Mouse (Mus musculus): ENCODE results near the gene Csf3.
A peak's percentile ranks its signal among the peaks of the same experiment; 100 is the strongest.
"Not testable (repeated sequence)": the region's sequence is repeated elsewhere in the genome, so short reads cannot be mapped to it uniquely, and the experiment has no call there.

Gene Csf3

DNA sequence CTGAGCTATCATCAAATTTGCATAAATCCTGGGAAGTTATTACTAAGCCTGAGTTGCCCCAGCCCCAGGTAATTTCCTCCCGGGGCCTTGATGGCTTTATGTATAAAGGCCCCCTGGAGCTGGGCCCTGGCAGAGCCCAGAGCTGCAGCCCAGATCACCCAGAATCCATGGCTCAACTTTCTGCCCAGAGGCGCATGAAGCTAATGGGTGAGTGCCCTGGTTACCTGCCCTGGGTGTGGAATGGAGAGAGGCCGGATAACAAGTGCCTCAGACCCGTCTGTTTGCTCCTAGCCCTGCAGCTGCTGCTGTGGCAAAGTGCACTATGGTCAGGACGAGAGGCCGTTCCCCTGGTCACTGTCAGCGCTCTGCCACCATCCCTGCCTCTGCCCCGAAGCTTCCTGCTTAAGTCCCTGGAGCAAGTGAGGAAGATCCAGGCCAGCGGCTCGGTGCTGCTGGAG, at the start of gene Csf3:
Gene Csf3 (plus strand): TSS at position 51 of the 458 bp plus-strand sequence.
- no peak for DNase-seq (ENCODE audit: low spot score)

DNA sequence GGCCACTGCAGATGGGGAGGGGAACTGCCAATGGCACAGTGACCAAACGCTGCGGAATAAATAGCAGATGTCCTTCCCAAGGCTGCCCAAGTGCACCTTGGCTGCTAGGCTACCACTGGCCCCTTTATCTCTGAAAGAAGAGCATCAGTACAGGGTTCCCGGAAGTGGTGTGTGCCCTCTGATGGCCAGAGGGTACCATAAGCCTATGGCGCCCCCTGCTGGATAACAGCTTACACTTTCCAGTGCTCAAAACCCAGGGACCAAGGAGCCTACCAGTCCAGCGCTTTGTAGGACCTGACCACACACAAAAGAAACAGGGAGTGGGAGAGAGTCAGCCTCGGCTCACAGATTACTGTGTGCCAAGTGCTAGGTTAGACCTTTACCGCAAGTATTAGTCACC, 46.0 kb upstream of the Csf3 start:
- peak; percentile 26 for DNase-seq (ENCODE audit: low spot score)

DNA sequence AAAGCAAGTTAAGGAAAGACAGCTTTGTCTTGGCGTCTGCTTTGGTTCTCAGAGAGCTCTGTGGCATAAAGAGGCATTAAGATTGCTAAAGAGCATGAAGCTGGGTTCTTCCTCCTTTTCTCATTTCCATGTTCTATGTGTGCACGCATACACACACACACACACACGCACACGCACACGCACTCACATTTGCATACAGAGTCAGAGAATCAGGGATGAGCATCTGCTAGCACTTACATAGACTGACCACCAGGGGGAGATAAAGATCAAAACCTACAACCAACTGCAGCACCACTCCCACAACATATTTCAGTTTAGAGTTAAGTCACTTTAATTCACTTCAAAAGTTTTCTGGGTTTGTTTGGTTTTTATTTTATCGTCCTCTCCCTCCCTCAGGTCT, 40.5 kb upstream of the Csf3 start:
- peak; percentile 67 for DNase-seq (ENCODE audit: low spot score)

GRCm38 (mm10) chr11:98664091-98664490, 37.0 kb upstream of the Csf3 start, which contains the start of gene Gsdma:
Gsdma (plus strand) TSS chr11:98664351.
- no peak for DNase-seq (ENCODE audit: low spot score)

GRCm38 (mm10) chr11:98668984-98669383, 32.1 kb upstream of the Csf3 start:
- no peak for DNase-seq (ENCODE audit: low spot score)

DNA sequence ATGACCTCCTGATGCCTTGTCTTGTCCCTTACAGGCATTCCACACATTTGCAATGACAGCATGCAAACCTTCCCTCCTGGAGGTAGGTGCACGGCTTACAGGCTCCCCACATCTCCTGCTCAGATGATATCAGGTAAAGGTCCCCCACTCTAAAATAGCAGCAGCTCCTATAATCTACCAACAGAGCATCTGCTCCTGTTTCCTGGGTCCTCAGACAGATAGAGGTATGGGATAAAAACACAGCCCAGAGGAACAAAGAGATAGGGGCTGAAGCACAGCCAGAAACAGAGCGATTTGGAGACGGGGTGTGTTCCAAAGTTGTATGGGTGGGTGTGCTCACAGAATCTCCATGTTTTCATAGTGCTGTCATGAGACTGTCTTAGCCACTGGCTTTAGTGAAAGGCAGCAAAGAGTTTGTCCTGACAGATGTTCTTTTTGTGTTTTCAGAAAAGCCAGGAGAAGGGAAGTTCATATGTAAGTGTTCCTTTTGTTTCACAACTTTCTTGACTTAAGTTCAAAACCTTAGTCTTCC, 29.7 kb upstream of the Csf3 start:
- no peak for DNase-seq (ENCODE audit: low spot score)

GRCm38 (mm10) chr11:98671857-98672256, 29.2 kb upstream of the Csf3 start:
- peak; percentile 49 for DNase-seq (ENCODE audit: low spot score)

DNA sequence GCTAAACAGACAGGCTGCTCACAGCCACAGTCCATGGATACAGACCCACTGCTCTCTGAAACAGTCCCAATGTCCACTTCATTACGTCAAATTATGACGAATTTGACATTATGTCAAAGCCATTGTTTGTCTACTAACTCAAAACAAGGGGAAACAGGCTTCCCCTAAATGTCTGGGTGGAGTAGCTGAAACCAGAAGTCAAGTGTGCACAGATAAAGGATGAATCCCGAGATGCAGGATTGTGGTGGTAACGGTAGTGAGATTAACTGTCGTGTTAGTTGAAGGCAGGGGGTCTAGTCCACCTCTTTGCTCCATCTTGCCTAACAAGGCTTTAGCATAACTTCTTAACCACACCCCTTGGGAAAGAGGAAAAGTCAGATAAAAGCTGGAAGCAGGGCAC, 28.6 kb upstream of the Csf3 start:
- DNase-seq (ENCODE audit: low spot score): no peak

GRCm38 (mm10) chr11:98673136-98673535, 27.9 kb upstream of the Csf3 start:
- peak; percentile 60 for DNase-seq (ENCODE audit: low spot score)

DNA sequence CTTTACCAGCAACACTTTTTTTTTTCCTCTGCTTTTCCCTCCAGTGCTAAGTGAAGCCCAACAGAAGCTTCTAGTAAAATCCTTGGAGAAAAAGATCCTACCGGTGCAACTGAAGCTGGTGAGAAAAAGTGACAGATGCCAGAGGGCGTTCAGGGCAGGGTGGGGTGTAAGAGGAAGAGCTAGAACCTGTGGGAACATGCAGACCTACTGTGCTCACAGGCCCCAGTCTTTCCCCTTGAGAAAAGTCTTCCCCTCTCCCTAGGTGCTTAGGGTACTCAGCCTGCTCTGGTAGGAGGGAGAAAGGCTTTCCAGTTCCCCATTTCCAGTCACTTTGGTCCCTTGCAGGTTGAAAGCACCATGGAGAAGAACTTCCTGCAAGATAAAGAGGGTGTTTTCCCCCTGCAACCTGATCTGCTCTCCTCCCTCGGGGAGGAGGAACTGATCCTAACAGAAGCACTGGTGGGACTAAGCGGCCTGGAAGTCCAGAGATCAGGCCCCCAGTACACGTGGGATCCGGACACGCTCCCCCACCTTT, 25.2 kb upstream of the Csf3 start:
- no peak for DNase-seq (ENCODE audit: low spot score)

GRCm38 (mm10) chr11:98680023-98680422, 21.0 kb upstream of the Csf3 start:
- DNase-seq (ENCODE audit: low spot score): no peak

DNA sequence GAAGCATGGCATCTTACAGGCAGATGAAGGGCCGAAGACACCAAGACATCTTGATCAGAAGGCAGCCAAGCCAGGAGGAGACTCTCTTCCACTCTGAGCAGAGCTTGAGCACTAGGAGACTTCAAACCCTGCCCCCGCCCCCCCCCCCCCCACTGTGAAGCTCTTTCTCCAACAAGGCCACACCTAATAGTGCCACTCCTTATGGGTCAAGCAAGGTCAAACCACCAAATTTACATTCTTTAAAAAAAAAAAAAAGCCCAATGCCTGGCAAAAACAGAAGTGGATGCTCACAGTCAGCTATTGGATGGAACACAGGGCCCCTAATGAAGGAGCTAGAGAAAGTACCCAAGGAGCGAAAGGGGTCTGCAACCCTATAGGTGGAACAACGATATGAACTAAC, 20.5 kb upstream of the Csf3 start:
- DNase-seq (ENCODE audit: low spot score): not testable (repeated sequence)

GRCm38 (mm10) chr11:98681186-98681585, 19.9 kb upstream of the Csf3 start:
- DNase-seq (ENCODE audit: low spot score): no peak

GRCm38 (mm10) chr11:98681786-98682745, 19.0 kb upstream of the Csf3 start, which contains the start of gene Psmd3:
Psmd3 (plus strand) TSS chr11:98682554.
- peak; percentile 98 for DNase-seq (ENCODE audit: low spot score)

- peak; percentile 40 for DNase-seq (ENCODE audit: low spot score)
These were observed 18.3 kb upstream of the Csf3 start for GRCm38 (mm10) chr11:98682811-98683210.

GRCm38 (mm10) chr11:98685642-98686041, 15.4 kb upstream of the Csf3 start:
- no peak for DNase-seq (ENCODE audit: low spot score)

DNA sequence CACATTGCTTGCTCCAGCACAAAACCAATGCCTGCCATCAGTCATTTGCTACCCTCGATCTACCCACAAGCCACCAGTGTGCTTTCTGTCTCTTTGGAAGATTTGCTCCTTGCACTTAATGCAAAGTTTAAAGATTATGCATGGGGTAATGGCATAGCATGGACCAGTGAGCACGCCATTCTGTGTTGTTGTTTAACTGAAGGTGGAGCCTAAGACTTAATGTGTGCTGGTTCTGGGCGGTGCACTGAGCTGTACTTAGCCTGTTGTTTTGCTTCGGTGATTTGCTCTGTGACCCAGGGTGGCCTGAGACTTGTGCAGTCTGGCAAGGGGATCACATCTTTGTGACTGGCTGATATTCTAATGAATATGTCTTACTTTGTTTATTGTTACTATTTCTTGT, 14.1 kb upstream of the Csf3 start:
- DNase-seq (ENCODE audit: low spot score): no peak

DNA sequence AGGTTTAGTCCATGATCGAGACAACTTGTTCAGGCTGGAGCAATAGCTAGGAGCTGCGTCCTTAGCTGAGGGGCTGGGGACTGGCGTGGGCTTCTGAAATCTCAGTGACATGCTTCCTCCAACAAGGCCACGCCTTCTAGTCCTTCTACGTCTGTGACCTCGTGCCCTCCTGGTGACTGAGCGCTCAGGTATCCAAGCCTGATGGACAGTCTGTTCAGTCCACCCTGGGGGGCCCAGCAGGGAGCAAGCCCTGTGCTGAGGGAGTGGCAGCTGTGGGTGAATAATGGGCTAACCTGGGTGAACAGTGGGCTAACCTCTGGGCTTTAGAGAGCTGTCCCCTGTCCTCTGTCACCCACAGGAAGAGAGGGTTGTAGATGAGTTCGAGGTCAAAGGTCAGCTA, 13.1 kb upstream of the Csf3 start:
- no peak for DNase-seq (ENCODE audit: low spot score)

- no peak for DNase-seq (ENCODE audit: low spot score)
These were observed 7.9 kb upstream of the Csf3 start for GRCm38 (mm10) chr11:98693201-98693600.

DNA sequence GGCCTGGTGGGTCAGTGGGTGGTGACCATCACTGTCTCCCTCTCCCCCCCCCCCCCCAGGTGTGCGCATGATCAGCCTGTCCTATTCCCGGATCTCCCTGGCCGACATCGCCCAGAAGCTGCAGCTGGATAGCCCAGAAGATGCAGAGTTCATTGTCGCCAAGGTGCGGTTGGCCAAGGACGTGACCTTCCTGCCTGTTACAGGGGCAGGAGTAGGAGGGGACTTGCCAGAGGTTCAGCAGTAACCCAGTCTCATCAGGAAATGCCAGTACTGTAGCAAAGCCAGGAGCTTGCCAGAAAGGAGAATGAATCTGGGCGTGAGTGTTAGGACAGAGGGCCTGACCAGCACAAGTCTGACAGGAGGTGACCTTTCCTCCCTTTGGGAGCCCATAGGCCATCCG, 7.3 kb upstream of the Csf3 start:
- no peak for DNase-seq (ENCODE audit: low spot score)

- DNase-seq (ENCODE audit: low spot score): peak; percentile 36
These were observed 6.8 kb upstream of the Csf3 start for GRCm38 (mm10) chr11:98694301-98694700.

DNA sequence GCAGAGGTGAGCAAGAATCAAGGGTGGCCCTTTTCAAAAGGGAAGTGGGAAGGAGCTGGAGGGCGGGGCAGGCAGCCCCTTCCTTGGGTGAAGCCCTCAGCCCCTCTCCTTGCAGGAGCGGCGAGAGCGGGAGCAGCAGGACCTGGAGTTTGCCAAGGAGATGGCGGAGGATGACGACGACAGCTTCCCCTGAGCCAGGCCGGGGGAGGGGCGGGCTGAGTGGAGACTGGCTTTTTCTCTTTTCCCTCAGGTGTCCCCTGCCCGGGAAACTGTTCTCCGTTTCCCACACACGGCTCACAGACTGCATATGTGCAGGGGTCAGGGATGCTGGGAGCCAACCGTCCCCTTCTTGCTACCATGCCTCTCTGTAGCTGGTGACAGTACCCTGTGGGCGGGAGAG, 5.7 kb upstream of the Csf3 start:
- no peak for DNase-seq (ENCODE audit: low spot score)

Data from MN1 (cell line).